Mouse (Mus musculus): ENCODE results near the gene Mapk6. TPM values are rescaled to one million over a fixed set of nuclear protein-coding genes. Genes with fewer than 3 reads are reported as not detected.
A peak's percentile ranks its signal among the peaks of the same experiment; 100 is the strongest.

Gene Mapk6
- total RNA-seq, 2 experiments from 2014 or later: 47.8 to 49.8 TPM

DNA sequence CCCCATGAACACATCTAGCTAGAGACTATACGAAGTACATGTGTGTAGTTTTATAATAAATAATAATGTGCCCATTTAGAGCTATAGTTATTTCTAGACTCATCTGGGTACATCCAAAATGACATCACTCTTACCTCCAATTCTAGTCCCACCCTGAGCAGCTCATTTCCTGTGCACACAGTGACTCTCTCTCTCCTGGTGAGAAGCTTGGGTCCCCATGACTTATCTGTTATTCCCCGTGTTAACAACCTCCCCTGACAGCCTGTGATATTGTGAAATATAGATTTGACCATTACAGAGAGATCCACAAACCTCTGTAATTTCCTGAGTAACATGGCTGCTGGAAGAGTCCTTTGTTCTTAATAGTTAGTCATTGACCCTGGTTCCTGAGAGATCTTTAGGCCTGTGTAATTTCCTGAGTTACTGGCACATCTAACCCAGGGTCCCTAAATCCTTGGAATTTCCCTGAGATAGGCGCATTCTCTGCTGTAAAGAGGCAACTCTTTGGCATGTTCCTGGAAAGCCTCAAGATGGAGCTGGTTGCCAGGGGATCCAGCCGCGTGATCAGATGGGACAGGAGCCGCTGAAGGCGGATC is 16.1 kb upstream of the Mapk6 start:
- no peak for DNase-seq
- intact Hi-C loops (cut with DNase I): no loop called here

DNA sequence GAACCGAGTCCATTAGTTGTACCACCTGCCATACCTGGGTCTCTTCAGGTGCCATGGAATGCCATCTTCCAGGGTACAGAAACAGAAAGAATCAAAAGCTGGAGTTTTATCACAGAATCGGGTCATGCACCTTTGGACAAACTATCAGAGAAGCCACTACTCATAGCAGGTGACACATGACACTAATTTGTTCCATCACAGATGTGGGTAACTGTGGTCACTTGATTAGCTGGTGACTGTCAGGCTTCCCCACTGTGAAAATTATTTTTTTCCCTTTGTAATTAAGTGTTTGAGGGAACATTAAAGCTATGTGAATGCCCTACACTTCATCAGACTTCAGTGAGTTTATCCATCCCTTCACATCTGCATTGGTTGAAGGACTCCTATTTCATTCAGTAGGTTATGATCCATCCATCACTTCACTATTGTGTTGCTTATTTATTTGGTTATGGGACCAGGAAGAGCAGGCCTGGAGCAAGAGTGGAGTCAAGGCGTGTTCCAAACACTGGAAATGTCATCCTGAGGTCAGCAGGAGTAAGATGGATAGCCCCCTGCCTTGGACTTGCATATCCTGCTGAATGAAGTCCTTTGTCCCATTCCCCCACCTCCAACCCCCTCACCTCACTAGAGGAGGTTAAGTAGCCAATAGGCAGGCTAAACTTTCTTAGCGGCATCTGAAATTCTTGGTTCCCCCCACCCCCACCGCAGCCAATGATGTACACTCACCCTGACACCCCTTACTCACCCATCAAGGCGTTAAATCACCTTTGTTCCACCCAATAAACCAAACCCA is 14.7 kb upstream of the Mapk6 start:
- intact Hi-C loops (cut with DNase I): no loop called here
- DNase-seq: no peak

DNA sequence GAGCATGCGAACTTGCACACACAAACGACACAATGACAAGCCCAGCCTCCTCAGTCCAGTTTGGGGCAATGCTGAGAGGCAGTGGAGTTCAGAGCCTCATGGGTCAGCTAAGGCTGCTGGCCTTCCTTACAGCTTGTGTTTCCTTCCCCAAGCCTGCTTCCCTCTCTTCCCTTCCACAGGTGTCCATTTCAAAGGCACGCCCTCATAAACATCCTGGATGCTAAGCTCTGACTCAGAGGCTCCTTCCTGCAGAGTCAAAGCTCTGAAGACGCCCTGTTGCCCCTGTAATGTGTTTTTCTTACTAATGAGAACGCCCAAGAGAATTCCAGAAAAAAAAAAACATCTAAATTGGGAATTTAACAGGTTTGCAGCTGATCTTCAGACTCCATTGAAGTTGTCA is 13.9 kb upstream of the Mapk6 start:
- DNase-seq: no peak
- intact Hi-C loops (cut with DNase I): no loop called here

GRCm38 (mm10) chr9:75422251-75422691 is 12.5 kb upstream of the Mapk6 start:
- no peak for DNase-seq
- intact Hi-C loops (cut with DNase I): no loop called here

- DNase-seq: no peak
- intact Hi-C loops (cut with DNase I): no loop called here
Observed at GRCm38 (mm10) chr9:75414204-75414603, 4.4 kb upstream of the Mapk6 start.

- intact Hi-C loops (cut with DNase I): no loop called here
- no peak for DNase-seq
Observed at GRCm38 (mm10) chr9:75413206-75413605, 3.4 kb upstream of the Mapk6 start.

DNA sequence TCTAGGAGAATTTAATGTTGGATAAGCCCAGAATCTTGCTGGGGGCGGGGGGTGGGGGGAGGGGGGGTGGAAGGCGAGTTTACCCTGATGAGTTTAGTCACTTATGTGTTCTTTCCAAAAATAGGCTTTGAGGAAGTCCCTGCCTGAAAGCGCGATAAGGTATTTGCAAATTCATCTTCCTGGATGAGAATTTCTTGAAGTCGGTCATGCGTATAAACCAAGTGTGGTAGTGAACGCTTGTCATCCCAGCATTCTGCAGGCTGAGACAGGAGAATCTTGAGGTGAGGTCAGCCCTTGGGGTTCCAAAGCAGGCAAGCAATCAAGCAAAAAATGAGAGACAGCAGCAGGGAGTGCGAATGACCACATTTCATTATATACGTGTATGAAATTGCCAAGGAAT is 1.8 kb upstream of the Mapk6 start:
- intact Hi-C loops (cut with DNase I): no loop called here
- no peak for DNase-seq

DNA sequence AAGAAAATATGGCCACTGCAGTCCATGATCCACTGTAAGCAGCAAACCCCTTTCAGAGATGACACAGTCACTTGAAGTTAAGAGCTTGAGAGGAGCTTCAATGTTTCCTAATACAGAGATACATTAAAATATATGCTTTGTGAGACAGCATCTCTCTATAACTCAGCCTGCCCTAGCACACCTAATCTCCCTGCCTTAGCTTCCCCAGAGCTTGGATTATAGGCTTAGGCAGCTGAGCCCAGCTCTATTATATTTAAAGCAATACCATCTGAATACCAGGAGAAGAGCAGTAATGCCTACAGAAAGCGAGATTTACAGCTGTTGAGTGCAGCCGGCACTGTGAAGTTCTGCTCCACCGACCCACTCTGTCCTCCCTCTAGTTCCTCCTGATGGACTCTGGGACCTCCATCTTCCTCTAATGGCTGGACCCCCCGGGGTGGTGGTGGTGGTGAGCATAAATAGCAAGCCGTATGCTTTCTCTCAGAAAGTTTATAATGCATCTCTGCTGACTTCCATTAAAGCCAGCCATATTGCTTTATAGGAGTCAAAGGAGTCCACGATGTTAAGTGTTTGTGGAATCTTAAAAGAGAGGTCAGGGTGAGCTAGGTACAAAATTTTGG is 1.2 kb upstream of the Mapk6 start:
- DNase-seq: no peak
- intact Hi-C loops (cut with DNase I): no loop called here

DNA sequence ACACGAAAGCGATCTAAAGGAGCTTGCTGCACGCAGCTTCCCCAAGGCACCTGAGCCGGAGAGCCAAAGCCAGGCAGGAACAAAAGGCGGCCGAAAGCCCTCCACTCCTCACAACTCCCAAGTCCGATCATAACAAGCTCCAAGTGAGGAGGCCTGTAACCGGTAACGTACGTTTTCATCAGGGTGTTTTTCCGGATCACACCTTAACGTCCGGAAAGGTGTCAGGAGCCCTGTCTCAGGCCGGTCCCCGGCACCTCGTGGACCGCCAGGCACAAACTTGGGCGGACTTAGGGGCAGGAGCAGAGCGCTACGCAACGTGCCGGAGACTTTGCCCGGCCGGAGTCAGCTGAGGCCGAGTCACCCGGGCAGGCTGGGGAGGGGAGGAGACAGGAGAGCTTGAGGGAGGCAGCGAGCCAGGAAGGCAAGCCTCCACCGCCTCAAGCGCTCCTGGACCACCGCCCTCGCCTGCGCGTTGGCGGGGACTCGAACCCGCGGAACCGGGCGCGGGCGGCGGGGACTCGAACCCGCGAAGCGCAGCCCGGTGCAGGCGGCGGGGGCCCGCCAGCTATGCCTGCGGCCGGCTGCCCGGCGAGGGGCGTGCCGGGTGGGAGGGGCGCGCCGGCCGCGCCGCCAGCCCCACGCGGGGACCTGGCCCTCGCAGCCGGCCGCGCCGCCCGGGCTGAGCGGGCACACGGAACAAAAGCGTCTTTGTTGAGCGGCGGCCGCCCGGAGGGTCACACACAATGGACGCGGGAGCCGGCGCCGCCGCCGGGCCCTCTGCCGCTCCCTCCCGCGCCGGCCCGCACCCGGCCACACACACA is 564 bp downstream of the Mapk6 start:
- peak; percentile 87 to 88 for DNase-seq
- intact Hi-C loops (cut with DNase I): loop anchor here (2.0 kb wide), 1 partner anchor 26 kb away; no protein-coding TSS in a partner anchor

DNA sequence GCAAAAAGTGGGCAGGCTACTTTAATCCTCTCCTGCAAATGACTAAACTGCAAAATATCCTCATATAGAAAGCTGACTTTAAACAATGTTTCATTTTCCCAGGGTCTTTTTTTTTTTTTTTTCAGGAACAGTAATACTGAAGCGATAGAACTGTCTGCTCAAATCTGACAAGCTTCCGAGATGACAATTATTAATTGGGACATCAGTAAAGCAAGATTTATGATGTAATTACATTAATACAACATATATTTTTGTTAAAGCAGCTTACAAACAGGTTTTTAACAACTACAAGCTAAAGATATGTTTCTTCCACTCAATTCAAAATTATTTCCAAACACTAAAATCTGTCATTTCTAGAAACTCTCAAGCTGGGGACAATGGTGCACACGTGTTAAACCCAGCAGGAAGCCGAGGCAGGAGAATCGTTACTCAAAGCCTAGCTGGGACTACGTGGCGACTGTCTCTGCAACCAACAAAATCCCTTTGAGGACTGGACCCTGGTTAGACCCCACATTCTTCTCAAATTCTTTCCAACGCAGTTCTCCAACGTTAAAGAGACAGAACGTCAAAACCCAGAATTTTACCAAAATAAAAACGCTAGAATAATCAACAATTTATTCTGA is 1.5 kb downstream of the Mapk6 start:
- intact Hi-C loops (cut with DNase I): loop anchor here (2.0 kb wide), 1 partner anchor 26 kb away; no protein-coding TSS in a partner anchor
- DNase-seq: no peak

GRCm38 (mm10) chr9:75407803-75408202 is 2.0 kb downstream of the Mapk6 start:
- intact Hi-C loops (cut with DNase I): loop anchor here (2.0 kb wide), 1 partner anchor 27 kb away; no protein-coding TSS in a partner anchor
- peak; percentile 56 to 60 for DNase-seq

GRCm38 (mm10) chr9:75406121-75406520 is 3.7 kb downstream of the Mapk6 start:
- intact Hi-C loops (cut with DNase I): no loop called here
- no peak for DNase-seq

DNA sequence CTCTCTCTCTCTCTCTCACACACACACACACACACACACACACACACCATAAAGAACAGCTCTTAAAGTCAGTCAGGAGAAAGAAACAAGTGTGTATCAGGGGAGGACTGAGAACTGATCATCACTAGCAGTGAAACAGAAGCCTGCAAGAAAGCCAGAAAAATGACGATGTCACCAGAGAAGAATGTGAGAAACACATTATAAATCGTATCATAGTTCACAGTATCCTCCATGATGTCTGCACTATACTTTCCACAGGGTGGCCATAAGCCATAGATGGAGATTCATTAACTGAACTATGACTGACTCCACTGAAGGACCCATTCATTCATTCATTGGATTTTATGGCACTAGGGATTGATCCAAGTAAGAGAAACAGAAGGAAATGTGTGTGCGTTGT is 6.3 kb downstream of the Mapk6 start:
- DNase-seq: no peak
- intact Hi-C loops (cut with DNase I): no loop called here

DNA sequence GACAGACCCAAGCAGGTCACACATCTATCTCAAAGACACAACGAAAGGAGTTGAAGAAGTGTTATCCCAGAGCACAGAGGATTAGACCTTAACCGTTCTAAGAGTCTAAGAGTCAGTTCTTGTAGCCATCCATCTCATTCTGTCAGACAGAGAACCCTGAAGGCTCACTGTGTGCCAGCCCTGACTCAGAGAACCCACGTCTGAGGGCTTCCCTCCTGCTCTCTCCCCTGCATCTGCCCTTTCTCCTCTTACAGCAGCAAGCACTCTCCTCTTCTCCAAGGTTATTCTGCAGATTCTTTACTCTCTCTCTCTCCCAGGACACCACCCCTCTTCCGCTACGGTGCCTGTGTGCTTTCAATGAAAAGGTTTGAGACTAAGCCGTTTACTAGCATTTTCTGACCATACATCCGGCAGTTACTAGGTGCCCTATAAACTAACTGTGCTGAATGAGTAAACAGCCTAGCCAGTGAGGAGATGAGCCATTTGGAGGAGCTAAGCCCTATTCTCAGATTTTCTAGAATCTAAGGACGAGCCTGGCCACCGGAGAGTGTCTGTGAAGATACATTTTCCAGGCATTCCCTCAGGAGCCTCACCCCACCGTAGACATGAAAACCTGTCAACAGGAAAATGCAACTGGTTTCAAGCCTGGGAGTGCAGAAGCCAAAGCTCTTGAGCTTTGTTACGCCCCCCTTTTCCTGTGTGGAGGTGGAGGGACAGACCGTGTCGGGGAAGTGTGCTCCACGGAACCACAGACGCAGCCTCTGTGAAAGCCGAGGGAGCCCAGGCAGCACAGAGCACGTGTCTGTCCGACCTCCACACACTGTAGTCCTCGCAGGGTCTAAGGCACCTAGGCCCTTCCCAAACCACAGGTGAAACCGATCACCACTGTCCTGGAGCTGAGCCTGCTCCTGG is 8.0 kb downstream of the Mapk6 start:
- intact Hi-C loops (cut with DNase I): no loop called here
- no peak for DNase-seq

DNA sequence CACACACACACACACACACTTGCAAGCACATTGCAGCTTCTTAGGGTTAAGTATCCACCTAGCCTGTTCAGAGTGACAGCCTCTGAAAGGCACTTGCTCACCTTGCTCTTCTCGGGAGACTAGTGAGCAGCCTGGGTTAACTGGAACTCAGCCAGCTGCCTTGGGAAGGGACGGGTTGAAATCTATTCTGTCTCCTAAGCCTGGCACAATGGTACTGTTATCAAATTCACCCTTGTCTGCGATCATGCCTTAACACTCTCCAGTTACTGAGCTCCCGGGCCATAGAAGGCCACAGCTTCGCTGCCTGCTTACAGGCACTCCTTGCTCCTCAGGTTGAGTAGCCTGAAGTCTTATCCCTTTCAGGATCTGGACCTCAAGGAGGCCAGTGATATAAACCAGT is 9.2 kb downstream of the Mapk6 start:
- intact Hi-C loops (cut with DNase I): no loop called here
- DNase-seq: peak; percentile 37 to 49

DNA sequence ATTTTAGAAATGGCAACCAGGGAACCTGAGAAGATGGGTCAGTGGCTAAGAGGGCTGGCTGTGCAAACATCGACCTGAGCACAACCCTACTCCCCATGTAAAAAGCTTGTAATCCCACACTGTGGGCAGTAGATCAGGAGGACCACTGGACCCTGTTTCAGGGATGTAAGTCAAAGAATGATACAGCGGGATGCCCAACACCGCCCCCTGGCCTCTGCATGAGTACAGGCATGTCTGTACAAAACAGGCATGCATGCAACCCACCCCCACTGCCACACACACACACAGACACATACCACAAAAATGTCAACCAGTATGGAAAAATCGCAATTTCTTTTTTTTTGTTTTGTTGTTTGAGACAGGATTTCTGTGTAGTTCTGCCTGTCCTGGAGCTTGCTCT is 10.7 kb downstream of the Mapk6 start:
- intact Hi-C loops (cut with DNase I): no loop called here
- DNase-seq: no peak

DNA sequence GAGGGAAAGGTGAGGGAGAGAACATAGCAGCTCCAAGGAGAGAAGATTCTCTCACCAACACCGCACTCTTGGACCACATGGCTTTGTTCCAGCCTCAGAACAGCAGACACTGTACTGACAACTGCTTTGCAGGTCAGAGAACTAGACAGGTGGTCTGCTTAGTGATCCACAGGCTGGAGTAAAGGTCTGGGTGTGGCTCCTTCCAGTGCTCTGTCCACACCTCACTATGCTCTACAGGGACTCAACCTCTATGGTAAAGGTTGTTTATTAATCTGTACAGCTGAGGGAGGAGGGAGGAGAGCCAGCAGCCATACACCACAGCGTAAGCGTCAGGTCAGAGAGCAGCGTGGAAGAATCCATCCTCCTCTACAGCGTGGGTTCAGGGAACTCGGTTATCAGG is 13.8 kb downstream of the Mapk6 start:
- intact Hi-C loops (cut with DNase I): no loop called here
- no peak for DNase-seq

DNA sequence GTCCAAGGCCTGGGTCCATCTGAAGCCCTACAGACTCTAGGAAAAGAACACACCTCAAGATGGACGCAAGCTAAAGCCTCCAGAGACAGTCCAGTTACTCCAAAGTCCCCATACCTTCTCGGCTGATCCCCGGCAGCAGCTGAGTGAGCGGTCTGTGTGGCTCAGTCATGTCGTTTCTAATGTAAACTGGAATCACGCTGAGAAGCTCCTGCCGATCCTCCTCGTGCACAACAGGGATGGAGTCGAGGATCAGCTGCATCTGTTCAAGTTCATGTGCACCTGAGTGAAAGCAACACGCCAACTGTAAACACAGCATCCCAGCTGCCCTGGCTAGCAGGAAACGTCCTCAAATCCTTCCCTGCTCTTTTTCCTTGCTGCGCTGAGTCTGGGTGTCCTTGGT is 16.6 kb downstream of the Mapk6 start:
- intact Hi-C loops (cut with DNase I): no loop called here
- DNase-seq: no peak

GRCm38 (mm10) chr9:75385218-75385974 is 24.4 kb downstream of the Mapk6 start:
- DNase-seq: no peak
- intact Hi-C loops (cut with DNase I): no loop called here

Data from heart, postnatal 10 days (tissue).